Mouse (Mus musculus) bone marrow, adult 2 months (tissue): ENCODE data around the gene Abhd17a. TPM values are rescaled to one million over a fixed set of nuclear protein-coding genes. Genes with fewer than 3 reads are reported as not detected.
A peak's percentile ranks its signal among the peaks of the same experiment; 100 is the strongest.

Source experiments
- H3K27ac ChIP-seq: fragments of 200-500 bp; 2 replicates; pipeline ENCODE4 v1.5.1; 2012; ENCODE audit warnings: low read depth, mild to moderate bottlenecking, control low read depth, inconsistent platforms, low read length; ENCODE audit not compliant: control insufficient read depth, poor library complexity, insufficient read depth
- H3K4me1 ChIP-seq: fragments of 200-500 bp; 2 replicates; pipeline ENCODE4 v1.6.1; 2011; ENCODE audit warnings: low read length; ENCODE audit not compliant: control insufficient read depth, insufficient read depth
- H3K4me3 ChIP-seq: fragments of 200-500 bp; replicated peaks from 2 replicates; pipeline ENCODE3; 2011; ENCODE audit warnings: mild to moderate bottlenecking, low read depth, low read length, control low read depth; ENCODE audit not compliant: control insufficient read depth
- CTCF ChIP-seq: fragments of 200-500 bp; IDR thresholded peaks from 2 replicates; pipeline ENCODE4 v1.5.1; 2011; ENCODE audit warnings: low read length, control low read depth; ENCODE audit not compliant: control insufficient read depth, insufficient read depth
- POLR2A ChIP-seq: fragments of 200-500 bp; IDR thresholded peaks from 2 replicates; pipeline ENCODE4 v1.6.1; 2011; ENCODE audit warnings: low read depth, mild to moderate bottlenecking, control low read depth, low read length, borderline replicate concordance; ENCODE audit not compliant: control insufficient read depth
- WGBS: fragments of 180-500 bp; shearing (Covaris S2); methylation state at CpG from one replicate; pipeline ENCODE4 v1.1.7; 2018; 5-methylcytosine and 5-hydroxymethylcytosine counted together
- polyA plus RNA-seq: library from polyadenylated mRNA; stranded (reverse); fragments of >200 nt; gene quantifications from 2 replicates; pipeline ENCODE4 v1.2.4, GENCODE M21; 2011; ENCODE audit warnings: low replicate concordance; ENCODE audit not compliant: missing spikeins, insufficient read depth, insufficient read length

Gene Abhd17a
- polyA plus RNA-seq, 1 experiment: 53.1 TPM

- Histone ChIP-seq H3K27ac (no peak overlapping the region), H3K4me1 (peaks cover 2% of the 10 kb centered on the region; the same call in 1 of the 2 replicates), H3K4me3 (no peak overlapping the region)
Measured at GRCm38 (mm10) chr10:80585581-80585980, 4.6 kb downstream of the Abhd17a start.

DNA sequence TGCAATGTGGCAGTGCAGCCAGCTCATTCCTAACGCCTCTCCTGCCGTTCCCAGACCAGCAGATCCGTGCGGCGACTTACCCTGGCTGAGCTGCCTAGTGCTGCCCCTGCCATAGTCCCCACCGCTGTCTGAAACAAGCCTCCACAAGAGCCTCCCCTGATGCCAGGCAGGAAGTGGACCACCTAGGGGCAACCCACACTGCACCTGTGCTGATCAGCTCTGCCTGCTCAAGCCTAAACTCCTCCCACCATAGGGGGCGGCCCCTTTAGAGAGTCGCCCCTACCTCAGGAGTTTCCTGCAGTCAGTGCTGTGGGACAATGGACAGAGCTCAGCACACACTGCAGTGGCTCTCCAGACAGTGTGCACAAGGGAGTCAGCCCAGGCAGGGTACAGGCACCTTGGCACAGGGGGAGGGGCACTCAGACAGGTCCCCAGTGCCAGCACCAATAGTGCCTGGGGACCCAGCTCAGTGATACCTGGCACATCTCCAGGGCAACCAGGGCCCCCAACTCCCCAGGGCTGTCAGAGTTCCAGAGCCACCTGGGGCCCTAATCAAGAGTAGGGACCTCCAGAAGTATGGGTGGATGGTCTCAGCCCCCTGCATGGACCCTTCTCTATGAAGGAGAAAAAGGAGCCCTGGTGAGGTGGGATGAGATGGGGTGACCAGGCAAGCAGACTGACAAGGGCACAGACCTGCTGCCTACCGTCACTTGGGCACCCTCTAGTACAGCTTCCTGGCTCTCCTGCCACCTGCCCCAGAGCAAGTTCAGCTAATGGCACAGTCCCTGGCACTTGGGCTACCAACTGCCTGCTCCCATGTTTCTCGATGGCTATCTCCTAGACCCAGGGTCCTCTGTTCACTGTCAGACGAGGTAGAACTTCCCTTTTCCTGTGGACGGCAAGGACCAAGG is 5.2 kb downstream of the Abhd17a start:
- Histone ChIP-seq H3K27ac (no peak overlapping the region), H3K4me1 (peaks cover 2% of the 10 kb centered on the region; the same call in 1 of the 2 replicates), H3K4me3 (no peak overlapping the region)
- 73% methylated on average over 12 of the region's 12 CpGs for WGBS
- TF ChIP-seq POLR2A: no peak

More at GRCm38 (mm10) chr10:80585581-80585980, 4.6 kb downstream of the Abhd17a start:
- TF ChIP-seq CTCF (no peak), POLR2A (no peak)
- 93% methylated on average over 8 of the region's 8 CpGs for WGBS

DNA sequence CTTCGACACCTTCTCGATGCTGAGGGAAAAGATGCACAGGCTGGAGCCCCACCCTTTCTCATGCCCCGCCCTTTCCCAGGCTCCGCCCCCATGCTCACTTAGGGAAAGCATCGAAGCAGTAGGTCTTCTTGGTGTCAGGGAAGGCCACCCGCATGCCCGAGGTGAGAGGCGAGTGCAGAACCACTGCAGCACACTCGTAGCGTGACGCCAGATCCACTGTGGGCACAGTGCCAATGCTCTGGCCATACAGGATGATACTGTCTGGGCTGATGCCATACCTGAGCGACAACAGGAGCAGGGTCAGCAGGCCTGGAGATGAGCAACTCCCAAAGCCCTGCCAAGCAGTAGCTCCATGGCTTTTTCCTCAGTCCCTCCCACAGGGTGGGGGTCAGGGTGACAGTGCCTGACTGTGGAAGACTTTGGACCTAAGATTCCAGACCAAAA is 6.1 kb downstream of the Abhd17a start:
- WGBS: 67% methylated on average over 12 of the region's 12 CpGs
- Histone ChIP-seq H3K4me1 (peaks cover 2% of the 10 kb centered on the region), H3K4me3 (no peak overlapping the region), H3K27ac (no peak overlapping the region)
- TF ChIP-seq CTCF: no peak
- TF ChIP-seq POLR2A: no peak

GRCm38 (mm10) chr10:80583047-80583446 is 7.1 kb downstream of the Abhd17a start:
- TF ChIP-seq CTCF: no peak
- no peak for TF ChIP-seq POLR2A
- Histone ChIP-seq H3K4me1 (peaks cover 5% of the 10 kb centered on the region), H3K27ac (no peak overlapping the region), H3K4me3 (no peak overlapping the region)
- WGBS: 74% methylated on average over 5 of the region's 5 CpGs

- Histone ChIP-seq H3K4me1 (peaks cover 7% of the 10 kb centered on the region), H3K27ac (peak overlapping the region; percentile 62), H3K4me3 (peak overlapping the region; percentile 49)
- TF ChIP-seq CTCF (peak; percentile 77), POLR2A (no peak)
- WGBS: 3% methylated on average over 8 of the region's 8 CpGs
Measured at GRCm38 (mm10) chr10:80578911-80579310, 11.2 kb downstream of the Abhd17a start.

DNA sequence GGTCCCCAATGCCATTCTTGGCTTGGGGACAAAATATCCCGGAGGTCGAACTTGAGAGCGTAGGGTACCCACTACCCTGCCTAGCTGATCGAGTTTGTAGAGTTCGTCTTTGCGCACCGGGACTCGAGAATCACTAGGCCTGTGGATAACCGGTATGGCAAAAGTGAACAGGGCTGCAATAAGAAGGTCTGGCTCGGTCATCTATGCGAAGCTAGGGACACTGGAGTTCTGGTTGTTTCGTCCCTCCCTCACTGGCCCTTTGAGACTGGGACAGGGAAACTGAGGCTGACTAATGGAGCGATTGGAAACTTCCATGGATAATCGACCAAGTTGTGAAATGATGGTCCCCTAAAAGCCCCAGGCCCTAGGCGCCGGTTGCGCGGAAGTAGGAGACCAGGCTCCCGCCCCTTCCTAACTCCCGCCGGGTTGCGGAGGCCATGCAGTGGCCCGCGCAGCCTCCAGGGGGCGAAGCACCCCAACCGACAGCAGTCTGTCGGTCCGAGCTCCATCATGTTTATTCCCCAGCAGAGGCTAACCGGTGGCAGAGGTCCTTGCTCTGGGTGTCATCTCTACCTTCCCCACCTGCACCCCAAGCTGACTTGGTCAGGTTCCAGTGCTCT is 11.9 kb downstream of the Abhd17a start:
- Histone ChIP-seq H3K4me1 (peaks cover 10% of the 10 kb centered on the region), H3K4me3 (peak overlapping the region; percentile 89), H3K27ac (peak overlapping the region; percentile 62)
- peak; percentile 80 for TF ChIP-seq CTCF
- peak; percentile 52; the same call in 1 of the 2 replicates for TF ChIP-seq POLR2A
- under 1% methylated on average over 29 of the region's 29 CpGs for WGBS

- peak within 1 kb of the TSS; percentile 89 for H3K4me3 ChIP-seq
- H3K4me1 ChIP-seq: peaks cover 10% of the 10 kb centered on the region
- under 1% methylated on average over 75 of the region's 97 CpGs for WGBS
- peak within 1 kb of the TSS; percentile 93 for H3K27ac ChIP-seq
- TF ChIP-seq CTCF: no peak
- TF ChIP-seq POLR2A: peak; percentile 61; the same call in 1 of the 2 replicates
Measured at GRCm38 (mm10) chr10:80577195-80578130, 12.7 kb downstream of the Abhd17a start, which contains the start of gene Klf16. Klf16 (minus strand) TSS chr10:80577321.
